In genomic region chr12:78865434-78865833, GRCm38 (mm10) we compare ENCODE assay signal across 12 mouse cellular contexts. TPM values are rescaled to one million over a fixed set of nuclear protein-coding genes. Genes with fewer than 3 reads are reported as not detected.
DNase-seq lines count a peak whose midpoint lies in the region; ATAC-seq and TF ChIP-seq lines count a peak whose summit lies in the region.
"Had no signal": no experiment of that assay in that cellular context is flagged by ENCODE, and none has a peak within 500 bp of the region (broad histone marks: within the 10 kb centered on the region; RNA-seq: fewer than 3 reads in every experiment).

No protein-coding gene starts in this region.

- no peak overlapping the region for H3K27ac ChIP-seq in heart, embryonic 12.5 days (ENCODE audit: poor library complexity, severe bottlenecking)
- no peak overlapping the region for H3K27ac ChIP-seq in forebrain, embryonic 12.5 days
- H3K27ac ChIP-seq: hindbrain, embryonic 15.5 days; limb, embryonic 13.5 days had no signal

- peaks cover 5% of the 10 kb centered on the region for H3K4me1 ChIP-seq in heart, embryonic 12.5 days (replicated peaks)
- peaks cover 14% of the 10 kb centered on the region for H3K4me1 ChIP-seq in forebrain, embryonic 12.5 days

- no peaks in the 10 kb centered on the region for H3K27me3 ChIP-seq in heart, embryonic 12.5 days (replicated peaks)
- H3K27me3 ChIP-seq in Patski = no peaks in the 10 kb centered on the region
- no peaks in the 10 kb centered on the region for H3K27me3 ChIP-seq in forebrain, embryonic 12.5 days
- H3K27me3 ChIP-seq: hindbrain, embryonic 15.5 days; limb, embryonic 13.5 days had no signal

- in situ Hi-C loops in Patski (cut with MboI; ENCODE audit: low pct_unique_long_range_greater_than_20kb) = no loop called here

- H3K9ac ChIP-seq in heart, embryonic 12.5 days = no peak overlapping the region
- no peak overlapping the region for H3K9ac ChIP-seq in forebrain, embryonic 12.5 days
- H3K9ac ChIP-seq: hindbrain, embryonic 15.5 days; limb, embryonic 13.5 days had no signal

- peak; percentile 20 for DNase-seq in heart, postnatal 4 days
- DNase-seq in A20 (ENCODE audit: low read depth, low spot score) = peak; percentile 41
- DNase-seq in Patski (ENCODE audit: low read depth, low spot score) = no peak
- peak; percentile 38 for DNase-seq in naive thymus-derived CD4-positive, alpha-beta T cell, adult 2 months (ENCODE audit: low read depth)
- no peak for DNase-seq in left cerebral cortex, adult 9 months (ENCODE audit: low spot score in 2 of 2)
- DNase-seq in frontal cortex, postnatal 36 days (ENCODE audit: low spot score in 2 of 2) = no peak

- no peak overlapping the region for H3K4me2 ChIP-seq in heart, embryonic 12.5 days
- H3K4me2 ChIP-seq in forebrain, embryonic 12.5 days = no peak overlapping the region
- H3K4me2 ChIP-seq: hindbrain, embryonic 15.5 days; limb, embryonic 13.5 days had no signal

- H3K36me3 ChIP-seq in heart, embryonic 12.5 days = peaks cover 31% of the 10 kb centered on the region
- peaks cover 30% of the 10 kb centered on the region for H3K36me3 ChIP-seq in forebrain, embryonic 12.5 days (replicated peaks)

- no peak overlapping the region for H3K4me3 ChIP-seq in heart, embryonic 12.5 days
- no peak overlapping the region for H3K4me3 ChIP-seq in forebrain, embryonic 12.5 days (replicated peaks)
- H3K4me3 ChIP-seq: hindbrain, embryonic 15.5 days; limb, embryonic 13.5 days; myocyte had no signal

- 91% methylated on average over 1 of the region's 1 CpGs for WGBS in heart, embryonic 12.5 days
- WGBS in forebrain, embryonic 12.5 days = 100% methylated on average over 1 of the region's 1 CpGs

- no peaks in the 10 kb centered on the region for H3K9me3 ChIP-seq in heart, embryonic 12.5 days (replicated peaks)
- H3K9me3 ChIP-seq in forebrain, embryonic 12.5 days = no peaks in the 10 kb centered on the region
- H3K9me3 ChIP-seq: hindbrain, embryonic 15.5 days; limb, embryonic 13.5 days had no signal

- POLR2A ChIA-PET in Patski (lab: Charles Lee) = interaction anchor here (1.0 kb wide), 1 partner anchor 24 kb away, joined by 3 read pairs; no protein-coding TSS in a partner anchor

- CTCF ChIA-PET in Patski (lab: Charles Lee) = no interaction called here

- peak; percentile 67 for TF ChIP-seq CTCF in Patski (IDR thresholded peaks at IDR 0.05)

- ATAC-seq in heart, embryonic 12.5 days (ENCODE audit: insufficient number of reproducible peaks, low FRiP score) = no peak
- ATAC-seq in Patski = no peak
- no peak for ATAC-seq in forebrain, embryonic 12.5 days (ENCODE audit: low FRiP score)
- ATAC-seq: forebrain, embryonic 16.5 days had no signal

RNA-seq across cellular contexts. Expression of gene Eif2s1, which starts 3.8 kb away (rescaled TPM):
- 10 to 100 TPM; 81.4 to 84.9 TPM for total RNA-seq in heart, postnatal 4 days (2021)
- polyA plus RNA-seq in heart, embryonic 12.5 days (2016; fragmentation: Nextera tagmentation; extraction: Ambion mirVana) = 160 TPM in 2 replicates
- 70.4 TPM for polyA plus RNA-seq in Patski (2021)
- polyA plus RNA-seq in forebrain, embryonic 12.5 days (2016; fragmentation: Nextera tagmentation; extraction: Ambion mirVana) = 184 and 188 TPM in 2 replicates

RNA-seq across cellular contexts. Expression of gene Atp6v1d, which starts 4.0 kb away (rescaled TPM):
- total RNA-seq in heart, postnatal 4 days (2021) = 10 to 100 TPM; 89.0 to 90.6 TPM
- polyA plus RNA-seq in heart, embryonic 12.5 days (2016; fragmentation: Nextera tagmentation; extraction: Ambion mirVana) = 72.5 and 79.9 TPM in 2 replicates
- 86.4 TPM for polyA plus RNA-seq in Patski (2021)
- 88.9 and 90.9 TPM in 2 replicates for polyA plus RNA-seq in forebrain, embryonic 12.5 days (2016; fragmentation: Nextera tagmentation; extraction: Ambion mirVana)

RNA-seq across cellular contexts. Expression of gene Plek2, which starts 41.3 kb away (rescaled TPM):
- under 1 TPM; 0.45 to 0.54 TPM for total RNA-seq in heart, postnatal 4 days (2021)
- 9.9 and 11.3 TPM in 2 replicates for polyA plus RNA-seq in heart, embryonic 12.5 days (2016; fragmentation: Nextera tagmentation; extraction: Ambion mirVana)
- 0.09 TPM for polyA plus RNA-seq in Patski (2021)
- 1.9 and 2.7 TPM in 2 replicates for polyA plus RNA-seq in forebrain, embryonic 12.5 days (2016; fragmentation: Nextera tagmentation; extraction: Ambion mirVana)

Comparison
In these comparisons a context has a peak if more than half of its experiments do, and no peak if none do; other contexts are left out.
1. DNase-seq: peak in heart, postnatal 4 days (single experiment), A20 (single experiment) and naive thymus-derived CD4-positive, alpha-beta T cell, adult 2 months (single experiment); none in Patski (single experiment), left cerebral cortex, adult 9 months (0 of 2) and frontal cortex, postnatal 36 days (0 of 2).